Mouse (Mus musculus): ENCODE data around the gene Rbm34.
"Not testable (repeated sequence)": the region's sequence is repeated elsewhere in the genome, so short reads cannot be mapped to it uniquely, and the experiment has no call there.

The Rbm34 gene

DNA sequence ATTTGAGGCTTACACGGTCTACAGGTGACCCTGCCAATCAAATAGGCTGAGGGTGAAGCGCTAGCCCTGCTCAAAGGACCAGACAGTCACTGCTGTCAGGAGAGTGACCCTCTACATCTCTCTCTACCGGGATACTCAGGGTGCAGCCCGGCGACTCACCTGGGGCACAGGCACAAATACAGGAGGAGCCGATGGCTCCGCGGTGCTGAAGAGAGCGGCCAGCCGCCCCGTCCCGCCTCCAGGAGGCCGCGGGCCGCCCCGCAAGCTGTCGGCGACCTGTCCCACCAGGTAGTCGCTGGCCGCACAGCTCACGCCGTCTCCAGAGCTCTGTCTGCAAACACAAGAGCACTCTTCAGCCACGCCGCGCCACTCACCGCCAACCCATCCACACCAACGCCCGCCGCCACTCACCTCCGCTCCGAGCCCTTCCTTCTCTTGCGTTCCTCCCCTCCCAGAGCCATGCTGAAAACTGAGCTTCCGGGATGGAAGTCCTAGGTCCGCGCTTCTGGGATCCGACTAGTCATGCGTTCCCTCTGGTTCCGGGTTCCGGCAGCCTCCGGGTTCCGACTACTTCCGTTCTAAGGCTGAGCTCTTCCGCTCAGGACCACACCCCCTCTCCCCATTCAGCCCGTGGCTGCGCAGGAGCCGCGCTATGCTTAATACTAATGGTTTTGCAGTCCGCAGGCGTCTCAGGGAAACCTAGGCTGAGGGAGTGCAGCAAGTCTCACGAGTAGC, at the start of gene Rbm34:
Gene Rbm34, minus strand, starts transcription at position 493 of the 735 bp plus-strand sequence.
- DNase-seq (ENCODE audit: extremely low read depth, low read depth, low spot score): no peak

DNA sequence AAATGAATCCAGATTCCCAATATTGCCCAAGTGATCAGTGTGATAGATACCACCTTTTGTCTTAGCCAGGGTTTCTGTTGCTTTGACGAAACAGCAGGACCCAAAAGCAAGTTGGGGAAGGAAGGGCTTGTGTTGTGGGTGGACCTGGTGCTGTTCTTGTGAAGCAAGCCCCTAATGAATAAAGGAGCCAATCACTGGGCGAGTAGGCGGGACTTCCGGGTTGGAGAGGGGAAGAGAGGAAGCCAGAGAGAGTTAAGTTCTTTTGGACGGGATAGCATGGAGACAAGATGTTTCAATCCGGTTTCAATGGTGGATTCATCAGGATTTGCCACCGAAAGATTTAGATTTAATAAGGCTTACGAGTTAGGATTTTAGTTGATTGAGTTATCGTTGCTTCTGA, 40.8 kb upstream of the Rbm34 start:
- no peak for DNase-seq (ENCODE audit: extremely low read depth, low read depth, low spot score)

DNA sequence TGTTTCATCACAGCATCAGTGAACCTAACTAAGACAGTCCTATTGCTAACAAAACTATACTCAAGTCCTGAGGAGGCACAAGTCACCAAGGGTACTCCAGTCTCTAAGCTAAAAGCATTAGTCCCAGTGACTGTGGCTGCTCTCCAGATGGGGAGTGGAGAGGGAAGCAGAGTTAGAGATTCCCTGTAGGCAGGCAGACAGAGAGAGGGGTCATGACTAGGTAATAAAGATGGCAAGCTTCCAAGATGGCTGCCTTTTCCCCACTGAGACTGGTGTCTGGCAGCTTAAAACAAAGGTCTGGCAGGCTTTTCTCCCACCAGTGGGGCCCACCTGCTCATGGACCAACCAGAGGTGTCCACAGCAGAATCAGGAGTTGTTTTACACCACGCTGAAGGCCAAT, 23.6 kb upstream of the Rbm34 start:
- no peak for DNase-seq (ENCODE audit: extremely low read depth, low read depth, low spot score)

DNA sequence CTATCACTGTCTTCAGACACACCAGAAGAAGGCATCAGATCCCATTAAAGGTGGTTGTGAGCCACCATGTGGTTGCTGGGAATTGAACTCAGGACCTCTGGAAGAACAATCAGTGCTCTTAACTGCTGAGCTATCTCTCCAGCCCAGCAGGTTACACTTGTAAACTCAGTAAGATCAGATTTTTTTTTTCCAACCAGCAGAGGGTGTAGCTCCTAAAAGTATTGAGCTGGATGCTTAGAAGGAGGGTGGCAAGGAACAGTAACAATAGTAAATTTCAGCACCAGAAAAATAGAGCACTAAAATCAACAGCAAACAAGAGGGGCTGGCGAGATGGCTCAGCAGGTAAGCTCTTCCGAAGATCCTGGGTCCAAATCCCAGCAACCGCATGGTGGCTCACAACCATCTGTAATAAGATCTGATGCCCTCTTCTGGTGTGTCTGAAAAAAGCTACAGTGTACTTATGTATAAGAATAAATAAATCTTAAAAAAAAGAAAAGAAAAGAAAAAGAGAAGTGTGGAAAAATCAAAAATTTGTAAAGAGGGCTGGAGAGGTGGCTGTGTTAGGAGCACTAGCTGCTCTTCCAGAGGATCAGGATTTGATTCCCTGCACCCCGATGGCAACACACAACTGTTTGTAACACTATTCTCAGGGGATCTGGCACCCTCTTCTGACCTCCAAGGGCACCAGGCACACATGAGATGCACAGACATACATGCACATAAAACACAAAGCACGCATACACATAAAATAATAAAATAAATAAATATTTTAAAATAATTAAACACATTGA, 18.7 kb upstream of the Rbm34 start:
- no peak for DNase-seq (ENCODE audit: extremely low read depth, low read depth, low spot score)

DNA sequence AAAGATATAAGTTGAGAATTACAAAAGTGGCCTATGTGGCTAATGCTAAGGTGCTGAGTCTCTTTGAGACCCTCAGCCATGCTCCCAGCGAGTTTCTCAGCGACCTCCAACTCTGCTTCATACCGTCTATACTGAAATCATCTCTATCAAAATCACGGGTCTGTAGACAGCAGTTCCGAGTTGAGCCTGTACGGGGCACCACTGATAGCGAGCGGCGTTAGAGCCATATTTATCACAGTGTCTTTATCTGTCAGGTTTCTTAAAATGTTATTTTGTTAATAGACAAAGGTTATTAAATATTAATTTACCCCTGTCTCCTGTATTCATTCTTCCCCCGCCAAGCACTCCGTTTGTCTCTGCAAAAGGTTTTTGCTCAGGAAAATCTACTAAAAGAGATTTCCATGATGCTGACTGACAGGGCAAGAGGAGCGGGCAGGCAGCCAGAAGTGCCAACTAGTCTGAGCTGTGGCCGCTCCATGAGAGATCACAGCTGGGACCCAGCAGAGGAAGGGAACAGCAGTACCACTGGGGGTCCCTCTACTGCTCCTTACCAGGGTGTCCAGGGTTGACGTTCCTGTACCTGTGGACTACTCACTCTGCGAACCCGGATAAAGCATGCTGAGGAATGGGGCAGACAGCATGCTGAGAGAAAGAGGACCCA, 17.6 kb upstream of the Rbm34 start:
- no peak for DNase-seq (ENCODE audit: extremely low read depth, low read depth, low spot score)

DNA sequence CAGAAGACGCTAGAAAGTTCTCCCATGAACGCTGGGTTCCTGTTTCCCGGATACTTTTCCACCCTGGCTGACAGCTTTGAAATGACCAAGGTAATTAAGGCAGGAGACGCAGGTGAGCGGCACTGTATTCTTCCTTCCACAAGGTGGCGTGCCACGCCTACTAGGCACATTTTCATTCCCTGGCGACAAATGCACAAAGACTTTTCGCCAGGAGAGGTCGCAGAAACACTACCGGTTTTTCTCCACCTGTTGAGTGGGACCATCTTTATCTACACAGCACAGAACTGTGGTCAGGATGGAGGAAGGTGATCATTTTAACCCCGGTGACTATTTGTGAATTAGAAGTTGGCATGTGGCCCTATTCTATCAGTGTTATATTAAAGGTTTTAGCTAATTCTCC, 15.6 kb upstream of the Rbm34 start:
- no peak for DNase-seq (ENCODE audit: extremely low read depth, low read depth, low spot score)

DNA sequence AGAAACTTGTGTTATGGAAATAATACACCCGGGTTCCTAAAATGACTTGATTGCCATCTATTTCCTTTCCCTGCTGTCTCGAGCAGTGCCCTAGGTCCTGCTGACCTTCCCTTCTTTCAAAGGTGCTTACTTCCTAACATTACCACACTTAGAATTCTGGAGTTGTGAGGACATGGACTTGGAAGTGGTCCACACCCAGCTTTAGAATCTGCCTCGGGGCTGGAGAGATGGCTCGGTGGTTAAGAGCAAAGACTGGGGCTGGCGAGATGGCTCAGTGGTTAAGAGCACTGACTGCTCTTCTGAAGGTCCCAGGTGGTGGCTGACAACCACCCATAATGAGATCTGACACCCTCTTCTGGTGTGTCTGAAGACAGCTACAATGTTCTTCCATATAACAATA, 9.2 kb upstream of the Rbm34 start:
- no peak for DNase-seq (ENCODE audit: extremely low read depth, low read depth, low spot score)

DNA sequence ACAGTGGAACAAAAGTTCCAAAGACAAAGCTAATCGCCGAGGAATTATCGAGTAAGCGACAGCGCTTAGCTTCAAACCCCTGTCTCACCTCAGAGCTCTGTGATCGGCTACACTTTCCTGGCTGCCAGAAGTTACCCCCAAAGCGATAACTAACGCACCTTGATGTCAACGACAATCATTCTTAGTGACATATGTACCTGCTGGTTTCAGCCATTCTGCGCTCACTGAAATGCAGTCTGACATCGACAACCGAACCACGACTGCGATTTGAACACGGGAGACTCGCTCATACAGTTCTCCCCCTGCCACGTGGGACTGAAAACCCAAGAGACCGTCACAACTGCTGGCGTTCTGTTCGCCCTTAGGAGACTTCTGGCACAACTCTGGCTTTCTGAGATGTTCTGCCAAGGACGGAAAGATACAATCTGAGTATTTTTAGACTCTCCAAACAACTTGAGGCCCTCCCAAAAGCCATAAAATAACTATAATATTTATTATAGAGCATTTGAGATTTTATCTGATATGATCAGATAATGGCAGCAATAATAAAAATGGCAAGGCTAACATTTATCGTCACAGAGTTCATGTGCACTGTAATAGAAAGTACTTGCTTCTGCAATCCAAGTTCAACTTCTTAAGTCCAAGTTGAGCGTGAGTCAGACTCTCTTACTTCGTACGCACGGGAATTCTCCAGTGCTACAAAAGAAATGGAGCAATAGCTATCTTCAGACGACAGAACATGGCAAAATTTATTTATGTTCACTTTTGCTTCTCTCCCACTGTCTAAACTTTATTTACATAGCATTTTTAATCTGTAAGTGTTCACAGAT, 8.4 kb upstream of the Rbm34 start:
- peak; percentile 94 for DNase-seq (ENCODE audit: extremely low read depth, low read depth, low spot score)

DNA sequence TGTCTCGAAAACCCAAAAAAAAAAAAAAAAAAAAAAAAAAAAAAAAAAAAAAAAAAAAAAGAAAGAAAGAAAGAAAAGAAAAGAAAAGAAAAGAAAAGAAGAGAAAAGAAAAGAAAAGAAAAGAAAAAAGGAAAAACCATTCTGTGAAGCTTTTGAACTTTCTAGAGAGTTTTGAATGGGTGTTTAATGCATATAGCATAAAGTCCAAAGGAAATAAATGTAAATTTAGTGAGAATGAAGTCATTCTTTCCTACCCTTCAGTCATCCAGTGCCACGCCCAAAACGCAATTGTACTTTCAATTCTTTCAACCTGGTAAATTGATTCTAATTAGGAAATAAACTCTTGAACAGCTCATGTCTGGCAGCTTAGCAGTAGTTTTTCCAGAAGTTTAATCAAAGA, 7.7 kb upstream of the Rbm34 start:
- DNase-seq (ENCODE audit: extremely low read depth, low read depth, low spot score): not testable (repeated sequence)

DNA sequence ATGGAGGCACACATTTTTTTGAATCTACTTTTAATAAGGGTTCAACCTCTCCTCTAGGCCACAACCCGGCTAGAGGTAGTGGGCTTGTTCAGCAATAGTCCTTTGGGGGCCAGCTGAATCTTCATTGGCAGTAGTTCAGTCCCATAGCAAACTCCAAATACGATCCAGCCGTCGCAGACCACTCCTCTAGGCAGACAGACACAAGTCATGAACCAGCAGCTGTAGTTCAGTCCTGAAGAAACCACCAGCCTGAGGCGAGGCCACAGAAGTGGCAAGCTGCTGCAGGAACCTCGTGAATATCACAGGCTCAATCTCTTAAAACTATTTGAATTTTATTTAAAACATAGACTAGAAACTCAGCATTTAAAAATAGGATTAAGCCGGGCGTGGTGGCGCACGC, 7.2 kb upstream of the Rbm34 start:
- no peak for DNase-seq (ENCODE audit: extremely low read depth, low read depth, low spot score)

DNA sequence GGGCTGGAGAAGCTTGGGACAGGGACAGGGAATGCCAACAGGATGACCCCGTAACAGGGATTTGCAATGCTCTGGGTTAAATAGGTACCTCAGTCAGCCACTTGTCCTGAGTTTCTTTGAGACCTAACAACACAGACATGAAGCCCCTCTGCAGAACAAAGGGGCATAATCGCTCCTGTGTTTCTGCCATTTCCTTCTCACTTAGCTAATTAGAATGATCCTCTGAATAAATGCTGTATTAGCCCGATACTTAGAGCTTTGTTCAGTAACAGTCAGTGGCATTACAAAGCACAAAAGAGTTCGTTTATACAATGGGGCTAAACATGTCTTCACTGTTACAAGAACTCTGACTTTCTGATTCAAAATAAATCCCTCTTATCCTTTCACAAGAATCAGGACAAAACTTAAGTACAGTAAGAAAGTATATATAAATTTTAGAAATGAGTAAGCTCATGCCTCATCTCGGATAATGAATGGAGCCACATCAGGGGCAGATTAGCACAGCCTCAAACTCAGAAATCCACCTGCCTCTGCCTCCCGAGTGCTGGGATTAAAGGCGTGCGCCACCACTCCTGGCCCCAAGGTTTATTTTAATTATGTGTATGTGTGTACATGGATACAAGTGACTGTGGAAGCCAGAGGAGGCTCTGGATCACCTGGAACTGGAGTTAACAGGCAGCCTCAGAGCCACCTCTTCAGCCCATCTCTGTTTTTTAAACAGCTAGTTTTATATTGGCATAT, 5.9 kb upstream of the Rbm34 start:
- no peak for DNase-seq (ENCODE audit: extremely low read depth, low read depth, low spot score)

DNA sequence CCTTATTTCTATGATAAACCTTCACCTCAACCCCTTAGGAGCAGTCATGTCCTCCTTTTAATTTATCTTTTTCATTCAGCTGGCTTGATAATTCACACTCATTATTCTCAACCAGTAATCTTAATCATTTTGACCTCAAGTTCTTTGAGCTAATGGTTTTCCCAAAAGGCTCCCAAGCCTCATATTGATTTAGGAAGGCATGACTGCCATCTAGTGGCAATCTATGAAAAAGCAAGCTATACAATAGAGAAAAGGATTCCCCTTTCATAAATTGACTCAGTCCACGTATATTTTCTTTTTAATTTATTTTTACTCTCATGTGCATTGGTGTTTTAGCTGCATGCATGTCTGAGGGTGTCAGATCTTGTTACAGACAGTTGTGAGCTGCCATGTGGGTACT, 4.8 kb upstream of the Rbm34 start:
- DNase-seq (ENCODE audit: extremely low read depth, low read depth, low spot score): no peak

DNA sequence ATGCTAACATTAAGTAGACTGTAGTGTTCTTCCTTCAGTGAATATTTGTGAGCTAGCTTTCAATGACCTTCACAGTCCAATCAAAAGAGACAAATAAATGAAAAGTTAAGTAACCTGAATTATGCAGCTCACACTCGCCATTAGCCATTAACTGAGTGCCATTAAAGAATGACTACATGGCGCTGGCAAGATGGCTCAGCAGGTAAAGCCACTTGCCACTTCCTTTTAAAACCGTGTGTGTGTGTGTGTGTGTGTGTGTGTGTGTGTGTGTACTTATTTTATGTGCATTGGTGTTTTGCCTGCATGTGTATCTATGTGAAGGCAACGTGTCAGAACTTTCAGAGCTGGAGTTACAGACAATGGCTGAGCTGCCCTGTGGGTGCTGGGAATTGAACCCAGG, 3.6 kb upstream of the Rbm34 start:
- DNase-seq (ENCODE audit: extremely low read depth, low read depth, low spot score): no peak

DNA sequence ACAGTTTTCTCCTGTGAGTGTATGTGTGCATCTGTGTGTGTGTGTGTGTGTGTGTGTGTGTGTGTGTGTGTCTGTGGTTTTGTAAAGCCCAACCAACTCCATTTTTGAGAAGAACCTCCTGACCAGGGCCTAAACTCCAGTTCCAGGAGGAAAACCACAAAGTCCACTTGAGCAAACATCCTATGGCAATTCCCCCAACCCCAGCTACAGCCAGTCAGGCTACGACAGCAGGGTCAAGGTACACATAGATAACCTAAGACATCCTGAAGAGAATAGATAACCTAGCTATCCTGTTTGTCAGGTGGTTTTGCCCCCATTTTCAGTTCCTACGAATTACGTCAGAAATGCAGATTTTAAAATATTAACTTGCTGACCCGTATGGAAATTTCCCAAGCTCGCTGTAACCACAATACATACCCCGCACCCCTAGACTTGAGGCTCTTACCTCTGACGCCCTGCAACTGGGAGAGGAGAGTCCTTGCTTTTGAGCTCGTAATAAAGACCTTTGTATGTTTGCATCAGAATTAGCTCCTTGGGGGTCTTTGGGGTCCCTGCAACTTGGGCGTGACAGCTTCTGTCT, 2.9 kb upstream of the Rbm34 start:
- DNase-seq (ENCODE audit: extremely low read depth, low read depth, low spot score): no peak

DNA sequence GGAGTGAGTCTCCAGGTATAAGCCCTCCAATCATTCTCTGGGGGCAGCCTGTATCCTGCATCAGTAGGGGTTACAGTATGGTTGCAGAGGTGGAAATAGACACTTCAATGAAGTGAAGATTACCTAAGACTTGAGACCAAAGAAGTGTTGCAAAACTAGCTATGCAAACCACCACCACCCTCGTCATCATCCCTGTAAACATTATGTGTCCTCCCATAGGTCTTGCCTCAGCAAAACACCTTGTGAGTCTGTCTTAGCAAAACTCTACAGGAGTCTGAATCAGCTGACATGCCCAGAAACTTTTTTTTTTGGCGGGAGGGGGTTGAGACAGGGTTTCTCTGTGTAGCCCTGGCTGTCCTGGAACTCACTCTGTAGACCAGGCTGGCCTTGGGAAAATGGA, 1.8 kb upstream of the Rbm34 start:
- no peak for DNase-seq (ENCODE audit: extremely low read depth, low read depth, low spot score)

DNA sequence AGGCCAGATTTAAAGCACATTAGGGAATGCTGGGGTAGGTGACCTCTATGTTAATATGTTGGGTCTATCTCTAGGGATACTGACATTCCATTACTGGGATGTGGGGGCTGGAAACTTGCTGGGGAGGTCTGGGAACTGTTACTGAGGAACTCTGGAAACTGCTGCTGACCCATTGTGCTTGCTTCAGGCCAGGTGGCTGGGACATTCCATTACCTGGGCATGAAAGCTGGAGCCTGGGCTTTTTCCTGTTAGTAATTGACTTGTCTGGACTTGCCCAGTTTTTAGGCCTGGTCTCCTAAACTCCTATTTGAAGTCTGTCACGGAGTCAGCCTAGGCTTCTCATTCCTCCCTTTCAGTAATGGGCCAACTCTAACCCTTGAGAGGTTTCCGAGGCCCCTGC, 1.2 kb upstream of the Rbm34 start:
- no peak for DNase-seq (ENCODE audit: extremely low read depth, low read depth, low spot score)

DNA sequence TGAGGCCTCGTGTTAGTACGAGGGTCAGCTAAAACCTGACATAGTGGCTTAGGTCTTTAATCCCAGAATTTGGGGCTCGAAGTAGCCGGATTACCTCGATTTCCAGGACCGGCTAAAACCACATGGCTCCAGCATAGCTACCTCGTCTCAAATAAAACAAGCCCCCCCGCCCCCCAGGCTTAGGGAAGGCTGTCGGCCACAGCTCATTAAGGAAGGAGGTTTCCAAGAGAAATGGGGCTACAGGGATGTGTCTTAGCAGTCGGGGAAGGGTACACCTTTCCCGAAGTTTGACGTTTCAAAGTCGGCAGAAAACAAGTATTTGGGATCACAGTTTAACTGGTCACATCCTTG, 418 bp upstream of the Rbm34 start:
- DNase-seq (ENCODE audit: extremely low read depth, low read depth, low spot score): no peak

DNA sequence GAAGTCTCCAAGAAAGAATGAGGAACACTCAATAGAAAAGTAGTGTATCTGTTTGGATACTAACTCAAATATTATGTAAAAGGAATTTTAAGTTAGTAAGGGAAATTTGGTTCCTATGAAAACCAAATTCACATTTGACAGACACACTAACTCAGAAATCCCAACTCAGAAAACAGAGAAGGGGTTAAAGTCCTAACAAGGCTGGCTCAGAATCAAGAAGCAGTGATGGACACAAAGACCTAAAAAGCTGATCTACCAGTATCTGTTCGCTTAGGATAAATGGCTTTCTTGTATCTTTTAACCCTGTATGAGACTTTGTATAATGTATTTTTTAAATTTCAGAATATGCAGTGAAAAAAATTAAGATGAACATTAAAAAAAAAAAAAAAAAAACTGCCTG, 1.3 kb downstream of the Rbm34 start:
- no peak for DNase-seq (ENCODE audit: extremely low read depth, low read depth, low spot score)

DNA sequence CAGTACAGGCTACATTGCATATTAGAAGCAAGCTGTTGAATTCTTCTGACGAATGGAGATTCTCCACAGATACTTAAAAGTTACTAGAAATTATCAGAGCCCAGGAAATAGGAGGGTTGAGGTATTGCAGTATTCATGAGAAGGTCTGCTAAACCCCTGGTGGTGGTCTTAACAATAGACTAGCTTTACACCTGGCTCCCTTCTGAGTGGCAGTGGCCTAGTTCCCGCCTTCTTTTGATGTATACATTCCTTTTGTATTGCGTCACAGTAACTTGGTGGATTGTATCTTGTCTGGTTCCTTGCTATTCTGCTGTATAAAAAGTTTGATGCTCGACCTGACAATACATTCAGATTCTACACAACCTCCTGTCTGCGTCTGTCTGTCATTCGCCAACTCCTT, 2.8 kb downstream of the Rbm34 start:
- DNase-seq (ENCODE audit: extremely low read depth, low read depth, low spot score): no peak

DNA sequence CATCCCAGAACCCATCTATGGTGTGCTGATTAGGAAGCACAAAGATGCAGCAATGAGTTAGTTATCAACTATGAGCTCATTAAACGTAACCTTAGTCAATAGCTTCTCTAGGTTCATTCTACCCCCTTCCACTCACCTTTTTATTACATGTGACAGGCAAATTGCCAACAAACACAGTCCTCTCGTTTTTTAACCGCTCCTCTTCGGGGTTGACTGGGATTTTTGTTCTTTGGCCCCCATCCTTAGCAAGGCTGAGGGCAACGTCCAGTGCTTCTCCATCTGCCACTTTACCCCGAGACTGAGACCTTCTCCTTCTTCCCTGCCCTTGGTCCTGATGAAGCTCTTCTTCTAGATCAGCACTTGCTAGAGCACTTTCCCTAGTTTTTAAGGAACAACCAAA, 5.6 kb downstream of the Rbm34 start:
- no peak for DNase-seq (ENCODE audit: extremely low read depth, low read depth, low spot score)

Data from fat pad, adult 2 months (tissue).